Mouse (Mus musculus): Measurements from ENCODE around the gene Dtd1. TPM values are rescaled to one million over a fixed set of nuclear protein-coding genes. Genes with fewer than 3 reads are reported as not detected.

The Dtd1 gene
- total and polyA plus RNA-seq, 3 experiments, result 32.5 to 36.0 TPM; not detected in 1

DNA sequence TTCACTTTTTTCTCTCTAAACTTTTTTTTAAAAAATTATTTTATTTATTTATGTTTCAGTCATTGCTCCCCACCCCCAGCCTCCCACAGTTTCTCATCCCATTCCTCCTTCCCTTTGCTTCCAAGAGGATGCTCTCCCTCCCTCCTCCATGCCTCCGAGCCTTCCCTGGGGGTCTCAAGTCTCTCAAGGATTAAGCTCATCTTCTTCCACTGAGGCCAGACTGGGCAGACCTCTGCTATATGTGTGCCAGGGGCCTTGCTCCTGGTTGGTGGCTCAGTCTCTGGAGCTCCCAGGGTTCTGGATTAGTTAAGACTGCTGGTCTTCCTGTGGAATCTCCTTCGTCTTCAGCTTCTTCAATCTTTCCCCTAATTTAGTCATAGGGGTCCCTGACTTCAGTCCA is 110.0 kb downstream of the Dtd1 start:
- DNase-seq (ENCODE audit: low read depth, low spot score), result no peak
- no peak overlapping the region for H3K4me3 ChIP-seq (ENCODE audit: control insufficient read depth in 1 of 2, insufficient read depth in 1 of 2, low read depth in 2 of 2, low read length in 2 of 2)
- H3K27me3 ChIP-seq (ENCODE audit: control insufficient read depth in 1 of 2, insufficient read depth in 2 of 2, low read length in 2 of 2), result no peaks in the 10 kb centered on the region
- H3K27ac ChIP-seq (ENCODE audit: control insufficient read depth, low read depth, low read length), result no peak overlapping the region
- no peak overlapping the region for H3K9ac ChIP-seq (ENCODE audit: control insufficient read depth, low read depth, low read length, poor library complexity, severe bottlenecking)
- no peaks in the 10 kb centered on the region for H3K79me2 ChIP-seq (ENCODE audit: control insufficient read depth, insufficient read depth, low read length, poor library complexity)
- no peaks in the 10 kb centered on the region for H3K36me3 ChIP-seq (ENCODE audit: control insufficient read depth in 1 of 2, insufficient read depth in 2 of 2, low read length in 2 of 2)
- TF ChIP-seq NRF1 (IDR thresholded peaks at IDR 0.05; ENCODE audit: insufficient read depth, low read depth, low read length, poor library complexity, severe bottlenecking) (no peak), POLR2A (IDR thresholded peaks at IDR 0.05; ENCODE audit: control insufficient read depth in 1 of 2, insufficient read depth in 1 of 2, low read depth in 1 of 2, low read length in 2 of 2, poor library complexity in 1 of 2) (no peak), KAT2A (conservative IDR thresholded peaks at IDR 0.05; ENCODE audit: low read depth, low read length) (no peak), GABPA (IDR thresholded peaks at IDR 0.05; ENCODE audit: low read depth, low read length) (no peak), SIN3A (IDR thresholded peaks at IDR 0.05; ENCODE audit: low read length) (no peak), BHLHE40 (IDR thresholded peaks at IDR 0.05; ENCODE audit: borderline replicate concordance, low read depth, low read length) (no peak)
- H3K4me1 ChIP-seq (ENCODE audit: control insufficient read depth in 1 of 2, insufficient read depth in 2 of 2, low read length in 2 of 2), result no peaks in the 10 kb centered on the region
- H3K9me3 ChIP-seq (replicated peaks; ENCODE audit: insufficient read depth, low read length), result no peaks in the 10 kb centered on the region

DNA sequence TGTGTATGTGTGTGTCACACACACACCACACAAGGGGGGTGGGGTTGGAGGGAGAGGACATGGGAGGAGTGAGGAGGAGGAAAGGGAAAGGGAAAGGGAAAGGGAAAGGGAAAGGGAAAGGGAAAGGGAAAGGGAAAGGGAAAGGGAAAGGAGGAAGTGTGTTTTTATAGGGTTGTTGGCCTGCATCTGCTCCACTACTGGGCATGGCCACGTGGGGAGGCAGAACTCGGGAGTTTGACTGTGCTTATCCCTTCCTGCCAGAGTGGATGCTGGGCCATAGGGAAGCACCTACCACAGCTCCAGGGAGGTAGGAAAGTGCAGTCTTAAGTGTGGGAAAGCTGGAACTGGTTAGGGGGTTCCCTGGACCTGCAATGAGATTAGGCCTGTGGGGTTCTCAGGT is 114.9 kb downstream of the Dtd1 start:
- TF ChIP-seq NELFE (IDR thresholded peaks at IDR 0.05; ENCODE audit: low read depth, low read length) (no peak), TBP (IDR thresholded peaks at IDR 0.05; ENCODE audit: low read depth, low read length) (no peak), TAL1 (IDR thresholded peaks at IDR 0.05; ENCODE audit: low read length) (no peak), E2F4 (IDR thresholded peaks at IDR 0.05; ENCODE audit: borderline replicate concordance, low read depth, low read length) (no peak), BHLHE40 (IDR thresholded peaks at IDR 0.05; ENCODE audit: borderline replicate concordance, low read depth, low read length) (no peak), ZMIZ1 (IDR thresholded peaks at IDR 0.05; ENCODE audit: low read depth, low read length) (no peak), KAT2A (conservative IDR thresholded peaks at IDR 0.05; ENCODE audit: low read depth, low read length) (no peak), POLR2AphosphoS2 (IDR thresholded peaks at IDR 0.05; ENCODE audit: low read length) (no peak), MYC (IDR thresholded peaks at IDR 0.05; ENCODE audit: low read depth, low read length) (no peak), USF1 (IDR thresholded peaks at IDR 0.05; ENCODE audit: low read depth, low read length) (no peak), MAFK (IDR thresholded peaks at IDR 0.05; ENCODE audit: borderline replicate concordance, low read depth, low read length) (no peak)
- no peaks in the 10 kb centered on the region for H3K27me3 ChIP-seq (ENCODE audit: control insufficient read depth in 1 of 2, insufficient read depth in 2 of 2, low read length in 2 of 2)
- no peak for DNase-seq (ENCODE audit: low read depth, low spot score)
- no peak overlapping the region for H3K27ac ChIP-seq (ENCODE audit: control insufficient read depth, low read depth, low read length)
- H3K79me2 ChIP-seq (ENCODE audit: control insufficient read depth, insufficient read depth, low read length, poor library complexity), result no peaks in the 10 kb centered on the region
- H3K4me1 ChIP-seq (ENCODE audit: control insufficient read depth in 1 of 2, insufficient read depth in 2 of 2, low read length in 2 of 2), result no peaks in the 10 kb centered on the region
- no peaks in the 10 kb centered on the region for H3K9me3 ChIP-seq (replicated peaks; ENCODE audit: insufficient read depth, low read length)
- no peak overlapping the region for H3K4me3 ChIP-seq (ENCODE audit: control insufficient read depth in 1 of 2, insufficient read depth in 1 of 2, low read depth in 2 of 2, low read length in 2 of 2)
- H3K36me3 ChIP-seq (ENCODE audit: control insufficient read depth in 1 of 2, insufficient read depth in 2 of 2, low read length in 2 of 2), result no peaks in the 10 kb centered on the region
- H3K9ac ChIP-seq (ENCODE audit: control insufficient read depth, low read depth, low read length, poor library complexity, severe bottlenecking), result no peak overlapping the region

DNA sequence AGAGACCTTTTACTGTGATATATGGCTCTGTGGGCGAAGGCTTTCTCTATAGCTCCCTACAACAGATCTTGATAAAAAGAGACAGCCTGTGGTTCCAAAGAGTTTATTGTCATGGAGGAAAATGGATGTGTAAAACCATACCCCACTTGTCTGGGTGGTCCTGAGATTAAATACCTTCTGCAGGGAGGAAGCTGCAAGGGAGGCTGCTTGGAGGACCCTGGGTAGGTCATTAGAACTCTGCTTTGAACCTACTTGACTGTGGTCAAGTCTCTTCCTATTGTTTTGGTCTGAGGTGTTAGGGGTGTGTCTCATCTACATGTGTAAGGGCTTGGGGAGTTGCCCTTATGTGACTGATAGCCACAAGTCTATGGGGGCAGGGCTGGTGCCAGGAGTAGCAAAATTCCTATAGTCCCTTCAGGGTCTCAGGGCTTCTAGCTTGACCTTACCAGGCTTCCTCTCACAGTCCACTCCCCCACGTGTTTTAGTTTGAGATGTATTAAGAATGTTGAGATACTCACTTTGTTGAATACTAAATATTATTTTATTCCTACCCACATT is 115.6 kb downstream of the Dtd1 start:
- Histone ChIP-seq H3K4me1 (ENCODE audit: control insufficient read depth in 1 of 2, insufficient read depth in 2 of 2, low read length in 2 of 2) (no peaks in the 10 kb centered on the region), H3K9me3 (replicated peaks; ENCODE audit: insufficient read depth, low read length) (no peaks in the 10 kb centered on the region), H3K79me2 (ENCODE audit: control insufficient read depth, insufficient read depth, low read length, poor library complexity) (no peaks in the 10 kb centered on the region), H3K9ac (ENCODE audit: control insufficient read depth, low read depth, low read length, poor library complexity, severe bottlenecking) (no peak overlapping the region), H3K36me3 (ENCODE audit: control insufficient read depth in 1 of 2, insufficient read depth in 2 of 2, low read length in 2 of 2) (no peaks in the 10 kb centered on the region), H3K4me3 (ENCODE audit: control insufficient read depth in 1 of 2, insufficient read depth in 1 of 2, low read depth in 2 of 2, low read length in 2 of 2) (no peak overlapping the region), H3K27ac (ENCODE audit: control insufficient read depth, low read depth, low read length) (no peak overlapping the region), H3K27me3 (ENCODE audit: control insufficient read depth in 1 of 2, insufficient read depth in 2 of 2, low read length in 2 of 2) (no peaks in the 10 kb centered on the region)
- DNase-seq (ENCODE audit: low read depth, low spot score), result no peak
- TF ChIP-seq NRF1 (IDR thresholded peaks at IDR 0.05; ENCODE audit: insufficient read depth, low read depth, low read length, poor library complexity, severe bottlenecking) (no peak), TAL1 (IDR thresholded peaks at IDR 0.05; ENCODE audit: low read length) (no peak), POLR2AphosphoS2 (IDR thresholded peaks at IDR 0.05; ENCODE audit: low read length) (no peak), RAD21 (IDR thresholded peaks at IDR 0.05; ENCODE audit: low read depth, low read length) (no peak), USF2 (IDR thresholded peaks at IDR 0.05; ENCODE audit: borderline replicate concordance in 1 of 2, insufficient read depth in 1 of 2, low read depth in 1 of 2, low read length in 2 of 2) (no peak), ETS1 (IDR thresholded peaks at IDR 0.05; ENCODE audit: low read depth, low read length) (no peak), UBTF (IDR thresholded peaks at IDR 0.05; ENCODE audit: borderline replicate concordance, insufficient read depth, low read depth, low read length) (no peak), SIN3A (IDR thresholded peaks at IDR 0.05; ENCODE audit: low read length) (no peak), ZKSCAN1 (IDR thresholded peaks at IDR 0.05; ENCODE audit: low read depth, low read length) (no peak), MAZ (IDR thresholded peaks at IDR 0.05; ENCODE audit: low read depth, low read length) (no peak), CHD1 (IDR thresholded peaks at IDR 0.05; ENCODE audit: low read depth, low read length) (no peak), JUND (IDR thresholded peaks at IDR 0.05; ENCODE audit: low read depth, low read length) (no peak)

Measured in MEL (cell line).